Mouse (Mus musculus): Measurements from ENCODE around the gene Pik3c2a.

DNA sequence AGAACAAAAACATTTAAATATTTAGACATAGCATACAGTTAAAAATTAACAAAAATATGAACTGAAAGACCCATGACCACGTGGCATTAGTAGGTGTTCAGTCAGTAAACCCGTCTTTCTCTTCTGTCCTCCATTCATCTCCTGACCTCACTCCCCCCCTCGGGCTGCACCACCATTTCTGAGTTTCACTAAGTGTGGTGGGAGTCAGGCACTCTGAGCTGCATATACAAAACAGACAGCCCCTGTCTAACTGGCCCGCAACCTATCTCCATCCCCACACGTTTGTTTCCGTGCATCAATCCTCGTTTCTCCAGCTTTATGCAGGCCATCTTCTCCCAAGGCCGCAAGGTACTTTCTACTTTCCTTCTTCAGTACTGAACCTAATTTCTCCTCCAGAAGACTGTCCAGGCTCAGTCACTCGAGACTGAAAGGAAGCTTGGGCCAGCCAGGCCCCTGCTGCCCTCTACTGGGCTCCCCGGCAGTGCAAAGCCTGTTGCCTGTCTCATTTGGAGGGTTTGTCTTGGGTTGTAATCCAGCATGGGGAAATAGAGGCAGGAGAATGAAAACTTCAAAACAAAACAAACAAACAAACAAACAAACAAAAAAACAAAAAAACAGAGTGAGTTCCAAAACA lies 119.8 kb downstream of the Pik3c2a start:
- TF ChIP-seq POLR2A (IDR thresholded peaks at IDR 0.05; ENCODE audit: borderline replicate concordance, low read depth, low read length) (no peak), CTCF (IDR thresholded peaks at IDR 0.05; ENCODE audit: low read depth, low read length) (peak; percentile 70)

All from bone marrow macrophage, adult 2 months (primary cell).